Mouse (Mus musculus) heart, postnatal 0 days (tissue): Measurements from ENCODE around the gene Ezh1. TPM values are rescaled to one million over a fixed set of nuclear protein-coding genes. Genes with fewer than 3 reads are reported as not detected.

Experiments used
- ATAC-seq: fragments of 200-750 bp; cut with Nextera tagmentation; 2 replicates; pipeline ENCODE4 v1.8.0; 2017; ENCODE audit warnings: low read depth, moderate number of reproducible peaks, moderate library complexity; ENCODE audit not compliant: insufficient read depth
- DNase-seq: peaks from one replicate; pipeline ENCODE4 v3.0.0-alpha.2; 2016; ENCODE audit warnings: low spot score
- H3K27ac ChIP-seq: fragments of 300-500 bp; sonication (generic); 2 replicates; pipeline ENCODE4 v1.5.1; 2014; ENCODE audit warnings: low read depth, mild to moderate bottlenecking
- H3K27me3 ChIP-seq: fragments of 300-500 bp; sonication (generic); 2 replicates; pipeline ENCODE4 v1.6.1; 2014; ENCODE audit warnings: low read length, mixed read lengths; ENCODE audit not compliant: control insufficient read depth, insufficient read depth
- H3K36me3 ChIP-seq: fragments of 300-500 bp; sonication (generic); replicated peaks from 2 replicates; pipeline ENCODE4 v1.6.1; 2014; ENCODE audit warnings: low read length, mixed read lengths; ENCODE audit not compliant: control insufficient read depth, insufficient read depth
- H3K4me1 ChIP-seq: fragments of 300-500 bp; sonication (generic); 2 replicates; pipeline ENCODE4 v1.6.1; 2014; ENCODE audit warnings: antibody characterized with exemption; ENCODE audit not compliant: control insufficient read depth, insufficient read depth
- H3K4me2 ChIP-seq: fragments of 300-500 bp; sonication (generic); 2 replicates; pipeline ENCODE4 v1.6.1; 2014; ENCODE audit warnings: low read depth, mild to moderate bottlenecking, low read length, moderate library complexity
- H3K4me3 ChIP-seq: fragments of 300-500 bp; sonication (generic); 2 replicates; pipeline ENCODE4 v1.5.1; 2014; ENCODE audit warnings: low read depth, low read length
- H3K9ac ChIP-seq: fragments of 300-500 bp; sonication (generic); replicated peaks from 2 replicates; pipeline ENCODE4 v1.6.1; 2014; ENCODE audit warnings: low read depth, low read length, mixed read lengths
- H3K9me3 ChIP-seq: fragments of 300-500 bp; sonication (generic); replicated peaks from 2 replicates; pipeline ENCODE4 v1.6.1; 2016; ENCODE audit warnings: low read length; ENCODE audit not compliant: control insufficient read depth
- CTCF ChIP-seq: IDR thresholded peaks from 2 replicates; pipeline ENCODE4 v1.5.1; 2016; ENCODE audit warnings: antibody characterized with exemption, control low read depth, low read depth
- EP300 ChIP-seq: IDR thresholded peaks from 2 replicates; pipeline ENCODE4 v1.6.1; 2016; ENCODE audit warnings: antibody characterized with exemption, low read depth
- WGBS: fragments of 180-500 bp; shearing (Covaris S2); extraction: QIAGEN DNeasy Blood & Tissue Kit; methylation state at CpG from one replicate; pipeline ENCODE4 v1.1.7; 2014; 5-methylcytosine and 5-hydroxymethylcytosine counted together
- polyA plus RNA-seq: library from polyadenylated mRNA; unstranded; fragments of >200 nt; fragmentation: Nextera tagmentation; extraction: Ambion mirVana; gene quantifications from 2 replicates; pipeline ENCODE4 v1.2.1, GENCODE M21; 2015
- total RNA-seq: library from RNA; depleted of rRNA; stranded (reverse); fragments of >200 nt; gene quantifications from 2 replicates; pipeline ENCODE4 v1.2.3, GENCODE M21; 2014; ENCODE audit warnings: low replicate concordance

Ezh1 gene
- total and polyA plus RNA-seq, 2 experiments from 2014 or later: 12.0 to 12.1 TPM

GRCm38 (mm10) chr11:101234124-101234523 is 7.9 kb upstream of the Ezh1 start:
- Histone ChIP-seq H3K9me3 (no peaks in the 10 kb centered on the region), H3K27me3 (no peaks in the 10 kb centered on the region), H3K4me1 (0 out of 2 replicates have a peak, but pooled peaks cover 10% of the 10 kb centered on the region), H3K4me2 (no peak overlapping the region), H3K4me3 (no peak overlapping the region), H3K36me3 (no peaks in the 10 kb centered on the region), H3K9ac (no peak overlapping the region), H3K27ac (no peak overlapping the region)
- TF ChIP-seq EP300: no peak
- no peak for TF ChIP-seq CTCF
- ATAC-seq: no peak
- DNase-seq: no peak

- no peak for DNase-seq
- no peak overlapping the region for H3K4me3 ChIP-seq
- H3K4me1 ChIP-seq: 0 out of 2 replicates have a peak, but pooled peaks cover 9% of the 10 kb centered on the region
- no peaks in the 10 kb centered on the region for H3K9me3 ChIP-seq
- no peak for ATAC-seq
- TF ChIP-seq CTCF (no peak), EP300 (no peak)
- no peak overlapping the region for H3K4me2 ChIP-seq
- H3K27me3 ChIP-seq: no peaks in the 10 kb centered on the region
- WGBS: 76% methylated on average over 1 of the region's 1 CpGs
- H3K9ac ChIP-seq: no peak overlapping the region
- no peaks in the 10 kb centered on the region for H3K36me3 ChIP-seq
- no peak overlapping the region for H3K27ac ChIP-seq
Observed at GRCm38 (mm10) chr11:101233240-101233639, 7.0 kb upstream of the Ezh1 start.

GRCm38 (mm10) chr11:101232010-101232839 is 6.0 kb upstream of the Ezh1 start:
- Histone ChIP-seq H3K36me3 (no peaks in the 10 kb centered on the region), H3K4me3 (peak overlapping the region; percentile 26), H3K4me2 (peak overlapping the region; percentile 55), H3K27me3 (0 out of 2 replicates have a peak, but pooled peaks cover 3% of the 10 kb centered on the region), H3K9ac (peak overlapping the region; percentile 44; the same call in 1 of the 2 replicates), H3K27ac (peak overlapping the region; percentile 89), H3K9me3 (no peaks in the 10 kb centered on the region), H3K4me1 (no peaks in the 10 kb centered on the region)
- TF ChIP-seq EP300 (peak; percentile 83), CTCF (no peak)
- ATAC-seq (peak; percentile 76), DNase-seq (peak; percentile 79)
- WGBS: 39% methylated on average over 6 of the region's 6 CpGs

- Histone ChIP-seq H3K36me3 (no peaks in the 10 kb centered on the region), H3K4me1 (no peaks in the 10 kb centered on the region), H3K9me3 (no peaks in the 10 kb centered on the region), H3K4me3 (peak overlapping the region; percentile 26), H3K27ac (peak overlapping the region; percentile 89), H3K9ac (peak overlapping the region; percentile 44), H3K4me2 (peak overlapping the region; percentile 55), H3K27me3 (0 out of 2 replicates have a peak, but pooled peaks cover 3% of the 10 kb centered on the region)
- TF ChIP-seq CTCF (no peak), EP300 (peak; percentile 83)
- WGBS: 10% methylated on average over 18 of the region's 18 CpGs
- ATAC-seq: peak; percentile 62
- peak; percentile 61 for DNase-seq
Observed at GRCm38 (mm10) chr11:101230991-101231871, 5.0 kb upstream of the Ezh1 start.

- Histone ChIP-seq H3K4me1 (no peaks in the 10 kb centered on the region), H3K4me3 (no peak overlapping the region), H3K27ac (peak overlapping the region; percentile 89), H3K36me3 (no peaks in the 10 kb centered on the region), H3K9ac (0 out of 2 replicates have a peak overlapping the region, but pooled peaks have one; percentile 44), H3K9me3 (no peaks in the 10 kb centered on the region), H3K27me3 (0 out of 2 replicates have a peak, but pooled peaks cover 3% of the 10 kb centered on the region), H3K4me2 (peak overlapping the region; percentile 55)
- DNase-seq (peak; percentile 33), ATAC-seq (peak; percentile 2; the same call in 1 of the 2 replicates)
- TF ChIP-seq EP300 (no peak), CTCF (no peak)
- WGBS: 29% methylated on average over 5 of the region's 5 CpGs
Observed at GRCm38 (mm10) chr11:101230526-101230925, 4.3 kb upstream of the Ezh1 start.
